Mouse (Mus musculus) megakaryocyte, embryonic 14.5 days (primary cell): Measurements from ENCODE around the gene Aloxe3.

Source experiments
- FLI1 ChIP-seq: IDR thresholded peaks from 2 replicates; pipeline ENCODE4 v1.6.1; 2012; ENCODE audit warnings: low read length, inconsistent platforms, mixed read lengths
- GATA1 ChIP-seq: IDR thresholded peaks from 3 replicates; pipeline ENCODE4 v1.6.1; 2012; ENCODE audit warnings: mixed read lengths, low read length, inconsistent platforms, borderline replicate concordance

DNA sequence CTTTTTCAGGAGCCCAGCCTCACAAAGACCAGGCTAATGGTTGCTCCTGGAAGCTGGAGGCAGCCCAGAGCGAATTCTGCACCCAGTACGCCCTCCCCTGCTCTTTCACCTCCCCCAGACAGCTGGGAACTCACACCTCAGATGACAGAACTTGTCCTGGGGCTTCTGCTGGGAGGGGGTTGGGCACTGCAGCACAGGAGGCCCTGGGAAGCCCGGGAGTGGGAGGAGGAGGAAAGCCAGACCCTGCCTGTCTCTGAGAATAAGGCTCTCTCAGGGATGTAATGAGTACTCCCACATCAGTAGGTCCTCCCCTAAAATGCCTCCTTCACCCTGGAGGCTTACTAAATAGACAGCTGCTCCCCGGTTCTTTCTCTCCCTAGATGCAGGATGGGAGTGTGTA is 38.6 kb upstream of the Aloxe3 start:
- TF ChIP-seq GATA1 (no peak), FLI1 (no peak)
